Mouse (Mus musculus): ENCODE data around the gene Ssh3. TPM values are rescaled to one million over a fixed set of nuclear protein-coding genes. Genes with fewer than 3 reads are reported as not detected.
A peak's percentile ranks its signal among the peaks of the same experiment; 100 is the strongest.

Ssh3 gene
- polyA plus RNA-seq, 1 experiment: 139 TPM

- Histone ChIP-seq H3K27ac (ENCODE audit: insufficient read depth, low read length) (no peak overlapping the region), H3K4me1 (ENCODE audit: control insufficient read depth, insufficient read depth, low read length) (peaks cover 17% of the 10 kb centered on the region), H3K27me3 (ENCODE audit: control insufficient read depth, insufficient read depth, low read length) (no peaks in the 10 kb centered on the region; the same call in 1 of the 2 replicates), H3K4me3 (replicated peaks; ENCODE audit: insufficient read depth, low read depth, low read length) (no peak overlapping the region)
- no peak for DNase-seq
- 97% methylated on average over 1 of the region's 1 CpGs for WGBS
- TF ChIP-seq CTCF (IDR thresholded peaks at IDR 0.05; ENCODE audit: borderline replicate concordance, insufficient read depth, low read depth, low read length): no peak
- no peak for TF ChIP-seq POLR2A (IDR thresholded peaks at IDR 0.05; ENCODE audit: borderline replicate concordance, insufficient read depth, low read length)
These were observed 50.2 kb downstream of the Ssh3 start for GRCm38 (mm10) chr19:4218784-4219183.

- H3K4me1 ChIP-seq (ENCODE audit: control insufficient read depth, insufficient read depth, low read length): peaks cover 17% of the 10 kb centered on the region
- H3K4me3 ChIP-seq (replicated peaks; ENCODE audit: insufficient read depth, low read depth, low read length): no peak overlapping the region
- WGBS: 97% methylated on average over 11 of the region's 11 CpGs
- H3K27ac ChIP-seq (ENCODE audit: insufficient read depth, low read length): no peak overlapping the region
- no peaks in the 10 kb centered on the region; the same call in 1 of the 2 replicates for H3K27me3 ChIP-seq (ENCODE audit: control insufficient read depth, insufficient read depth, low read length)
- TF ChIP-seq CTCF (IDR thresholded peaks at IDR 0.05; ENCODE audit: borderline replicate concordance, insufficient read depth, low read depth, low read length) (no peak), POLR2A (IDR thresholded peaks at IDR 0.05; ENCODE audit: borderline replicate concordance, insufficient read depth, low read length) (no peak)
- DNase-seq: no peak
These were observed 50.7 kb downstream of the Ssh3 start for GRCm38 (mm10) chr19:4218293-4218692.

GRCm38 (mm10) chr19:4217855-4218254, 51.1 kb downstream of the Ssh3 start:
- 61% methylated on average over 3 of the region's 3 CpGs for WGBS
- TF ChIP-seq POLR2A (IDR thresholded peaks at IDR 0.05; ENCODE audit: borderline replicate concordance, insufficient read depth, low read length) (no peak), CTCF (IDR thresholded peaks at IDR 0.05; ENCODE audit: borderline replicate concordance, insufficient read depth, low read depth, low read length) (no peak)
- Histone ChIP-seq H3K27ac (ENCODE audit: insufficient read depth, low read length) (no peak overlapping the region), H3K27me3 (ENCODE audit: control insufficient read depth, insufficient read depth, low read length) (no peaks in the 10 kb centered on the region; the same call in 1 of the 2 replicates), H3K4me1 (ENCODE audit: control insufficient read depth, insufficient read depth, low read length) (peaks cover 17% of the 10 kb centered on the region), H3K4me3 (replicated peaks; ENCODE audit: insufficient read depth, low read depth, low read length) (no peak overlapping the region)
- DNase-seq: no peak

GRCm38 (mm10) chr19:4217140-4217539, 51.8 kb downstream of the Ssh3 start:
- no peak overlapping the region for H3K27ac ChIP-seq (ENCODE audit: insufficient read depth, low read length)
- peaks cover 17% of the 10 kb centered on the region for H3K4me1 ChIP-seq (ENCODE audit: control insufficient read depth, insufficient read depth, low read length)
- 61% methylated on average over 5 of the region's 5 CpGs for WGBS
- TF ChIP-seq POLR2A (IDR thresholded peaks at IDR 0.05; ENCODE audit: borderline replicate concordance, insufficient read depth, low read length): no peak
- DNase-seq: no peak
- H3K4me3 ChIP-seq (replicated peaks; ENCODE audit: insufficient read depth, low read depth, low read length): no peak overlapping the region
- H3K27me3 ChIP-seq (ENCODE audit: control insufficient read depth, insufficient read depth, low read length): no peaks in the 10 kb centered on the region; the same call in 1 of the 2 replicates

- H3K4me3 ChIP-seq (replicated peaks; ENCODE audit: insufficient read depth, low read depth, low read length): peak overlapping the region; percentile 27
- no peak overlapping the region for H3K27ac ChIP-seq (ENCODE audit: insufficient read depth, low read length)
- peaks cover 17% of the 10 kb centered on the region for H3K4me1 ChIP-seq (ENCODE audit: control insufficient read depth, insufficient read depth, low read length)
- peak; percentile 60 for TF ChIP-seq CTCF (IDR thresholded peaks at IDR 0.05; ENCODE audit: borderline replicate concordance, insufficient read depth, low read depth, low read length)
- no peak for TF ChIP-seq POLR2A (IDR thresholded peaks at IDR 0.05; ENCODE audit: borderline replicate concordance, insufficient read depth, low read length)
- no peaks in the 10 kb centered on the region; the same call in 1 of the 2 replicates for H3K27me3 ChIP-seq (ENCODE audit: control insufficient read depth, insufficient read depth, low read length)
- peak; percentile 53 to 61 for DNase-seq
- 31% methylated on average over 14 of the region's 14 CpGs for WGBS
These were observed 52.8 kb downstream of the Ssh3 start for GRCm38 (mm10) chr19:4216041-4216685.

GRCm38 (mm10) chr19:4215451-4215840, 53.5 kb downstream of the Ssh3 start:
- no peak overlapping the region for H3K27ac ChIP-seq (ENCODE audit: insufficient read depth, low read length)
- no peak for DNase-seq
- H3K4me3 ChIP-seq (replicated peaks; ENCODE audit: insufficient read depth, low read depth, low read length): peak overlapping the region; percentile 2
- no peaks in the 10 kb centered on the region; the same call in 1 of the 2 replicates for H3K27me3 ChIP-seq (ENCODE audit: control insufficient read depth, insufficient read depth, low read length)
- peaks cover 12% of the 10 kb centered on the region for H3K4me1 ChIP-seq (ENCODE audit: control insufficient read depth, insufficient read depth, low read length)
- TF ChIP-seq POLR2A (IDR thresholded peaks at IDR 0.05; ENCODE audit: borderline replicate concordance, insufficient read depth, low read length) (no peak), CTCF (IDR thresholded peaks at IDR 0.05; ENCODE audit: borderline replicate concordance, insufficient read depth, low read depth, low read length) (no peak)
- 11% methylated on average over 19 of the region's 21 CpGs for WGBS

- H3K27ac ChIP-seq (ENCODE audit: insufficient read depth, low read length): no peak overlapping the region
- TF ChIP-seq CTCF (IDR thresholded peaks at IDR 0.05; ENCODE audit: borderline replicate concordance, insufficient read depth, low read depth, low read length) (no peak), POLR2A (IDR thresholded peaks at IDR 0.05; ENCODE audit: borderline replicate concordance, insufficient read depth, low read length) (no peak)
- no peaks in the 10 kb centered on the region; the same call in 1 of the 2 replicates for H3K27me3 ChIP-seq (ENCODE audit: control insufficient read depth, insufficient read depth, low read length)
- H3K4me3 ChIP-seq (replicated peaks; ENCODE audit: insufficient read depth, low read depth, low read length): peak overlapping the region; percentile 52
- no peak for DNase-seq
- WGBS: under 1% methylated on average over 68 of the region's 81 CpGs
- peaks cover 7% of the 10 kb centered on the region for H3K4me1 ChIP-seq (ENCODE audit: control insufficient read depth, insufficient read depth, low read length)
These were observed 54.1 kb downstream of the Ssh3 start for GRCm38 (mm10) chr19:4214771-4215450.
